Mouse (Mus musculus): Measurements from ENCODE around the gene Fam78b. TPM values are rescaled to one million over a fixed set of nuclear protein-coding genes. Genes with fewer than 3 reads are reported as not detected.

Fam78b gene
- polyA plus RNA-seq, 1 experiment from 2014 or later: 2.0 TPM

- H3K4me1 ChIP-seq (replicated peaks; ENCODE audit: control insufficient read depth, insufficient read depth, low read length): no peaks in the 10 kb centered on the region
- no peak overlapping the region for H3K9ac ChIP-seq (ENCODE audit: low read length)
- no peak overlapping the region for H3K4me2 ChIP-seq (ENCODE audit: low read length)
- H3K9me3 ChIP-seq (ENCODE audit: control insufficient read depth, low read length): peaks cover 4% of the 10 kb centered on the region; the same call in 1 of the 2 replicates
- H3K27ac ChIP-seq (ENCODE audit: low read depth): no peak overlapping the region
- 82% methylated on average over 8 of the region's 8 CpGs for WGBS
- DNase-seq (ENCODE audit: low spot score) (no peak), ATAC-seq (replicated peaks; ENCODE audit: low FRiP score, low TSS enrichment, low read depth) (no peak)
- no peak overlapping the region for H3K4me3 ChIP-seq (ENCODE audit: low read depth, low read length)
- no peaks in the 10 kb centered on the region for H3K36me3 ChIP-seq (ENCODE audit: control insufficient read depth, insufficient read depth, low read length)
- H3K27me3 ChIP-seq (replicated peaks; ENCODE audit: control insufficient read depth, insufficient read depth, low read length): no peaks in the 10 kb centered on the region
These were observed 107.8 kb downstream of the Fam78b start for GRCm38 (mm10) chr1:167108973-167109509.

- H3K27ac ChIP-seq (ENCODE audit: low read depth): no peak overlapping the region
- H3K27me3 ChIP-seq (replicated peaks; ENCODE audit: control insufficient read depth, insufficient read depth, low read length): no peaks in the 10 kb centered on the region
- no peak for DNase-seq (ENCODE audit: low spot score)
- no peaks in the 10 kb centered on the region for H3K36me3 ChIP-seq (ENCODE audit: control insufficient read depth, insufficient read depth, low read length)
- H3K4me2 ChIP-seq (ENCODE audit: low read length): no peak overlapping the region
- no peak overlapping the region for H3K9ac ChIP-seq (ENCODE audit: low read length)
- no peaks in the 10 kb centered on the region for H3K4me1 ChIP-seq (replicated peaks; ENCODE audit: control insufficient read depth, insufficient read depth, low read length)
- no peaks in the 10 kb centered on the region for H3K9me3 ChIP-seq (ENCODE audit: control insufficient read depth, low read length)
- no peak for ATAC-seq (replicated peaks; ENCODE audit: low FRiP score, low TSS enrichment, low read depth)
- no peak overlapping the region for H3K4me3 ChIP-seq (ENCODE audit: low read depth, low read length)
- WGBS: 66% methylated on average over 4 of the region's 4 CpGs
These were observed 113.3 kb downstream of the Fam78b start for GRCm38 (mm10) chr1:167114363-167115050.

- WGBS: 19% methylated on average over 4 of the region's 4 CpGs
- Histone ChIP-seq H3K36me3 (ENCODE audit: control insufficient read depth, insufficient read depth, low read length) (no peaks in the 10 kb centered on the region), H3K9me3 (ENCODE audit: control insufficient read depth, low read length) (no peaks in the 10 kb centered on the region), H3K4me1 (replicated peaks; ENCODE audit: control insufficient read depth, insufficient read depth, low read length) (no peaks in the 10 kb centered on the region), H3K4me2 (ENCODE audit: low read length) (no peak overlapping the region), H3K27me3 (replicated peaks; ENCODE audit: control insufficient read depth, insufficient read depth, low read length) (no peaks in the 10 kb centered on the region), H3K9ac (ENCODE audit: low read length) (no peak overlapping the region), H3K27ac (ENCODE audit: low read depth) (no peak overlapping the region), H3K4me3 (ENCODE audit: low read depth, low read length) (no peak overlapping the region)
- DNase-seq (ENCODE audit: low spot score) (no peak), ATAC-seq (replicated peaks; ENCODE audit: low FRiP score, low TSS enrichment, low read depth) (no peak)
These were observed 113.9 kb downstream of the Fam78b start for GRCm38 (mm10) chr1:167115121-167115520.

GRCm38 (mm10) chr1:167116733-167117132 is 115.5 kb downstream of the Fam78b start:
- Histone ChIP-seq H3K9me3 (ENCODE audit: control insufficient read depth, low read length) (no peaks in the 10 kb centered on the region), H3K4me2 (ENCODE audit: low read length) (no peak overlapping the region), H3K9ac (ENCODE audit: low read length) (no peak overlapping the region), H3K27me3 (replicated peaks; ENCODE audit: control insufficient read depth, insufficient read depth, low read length) (no peaks in the 10 kb centered on the region), H3K4me3 (ENCODE audit: low read depth, low read length) (no peak overlapping the region), H3K27ac (ENCODE audit: low read depth) (no peak overlapping the region), H3K36me3 (ENCODE audit: control insufficient read depth, insufficient read depth, low read length) (no peaks in the 10 kb centered on the region), H3K4me1 (replicated peaks; ENCODE audit: control insufficient read depth, insufficient read depth, low read length) (no peaks in the 10 kb centered on the region)
- no peak for DNase-seq (ENCODE audit: low spot score)
- no peak for ATAC-seq (replicated peaks; ENCODE audit: low FRiP score, low TSS enrichment, low read depth)
- 85% methylated on average over 3 of the region's 3 CpGs for WGBS

- Histone ChIP-seq H3K4me1 (replicated peaks; ENCODE audit: control insufficient read depth, insufficient read depth, low read length) (no peaks in the 10 kb centered on the region), H3K4me3 (ENCODE audit: low read depth, low read length) (no peak overlapping the region), H3K27me3 (replicated peaks; ENCODE audit: control insufficient read depth, insufficient read depth, low read length) (no peaks in the 10 kb centered on the region), H3K4me2 (ENCODE audit: low read length) (no peak overlapping the region), H3K9ac (ENCODE audit: low read length) (no peak overlapping the region), H3K27ac (ENCODE audit: low read depth) (no peak overlapping the region), H3K36me3 (ENCODE audit: control insufficient read depth, insufficient read depth, low read length) (no peaks in the 10 kb centered on the region), H3K9me3 (ENCODE audit: control insufficient read depth, low read length) (no peaks in the 10 kb centered on the region)
- no peak for ATAC-seq (replicated peaks; ENCODE audit: low FRiP score, low TSS enrichment, low read depth)
- 73% methylated on average over 7 of the region's 7 CpGs for WGBS
- no peak for DNase-seq (ENCODE audit: low spot score)
These were observed 117.8 kb downstream of the Fam78b start for GRCm38 (mm10) chr1:167118971-167119370.

- Histone ChIP-seq H3K27me3 (replicated peaks; ENCODE audit: control insufficient read depth, insufficient read depth, low read length) (no peaks in the 10 kb centered on the region), H3K4me3 (ENCODE audit: low read depth, low read length) (no peak overlapping the region), H3K36me3 (ENCODE audit: control insufficient read depth, insufficient read depth, low read length) (no peaks in the 10 kb centered on the region), H3K9me3 (ENCODE audit: control insufficient read depth, low read length) (no peaks in the 10 kb centered on the region), H3K27ac (ENCODE audit: low read depth) (no peak overlapping the region), H3K4me1 (replicated peaks; ENCODE audit: control insufficient read depth, insufficient read depth, low read length) (no peaks in the 10 kb centered on the region), H3K4me2 (ENCODE audit: low read length) (no peak overlapping the region), H3K9ac (ENCODE audit: low read length) (no peak overlapping the region)
- no peak for ATAC-seq (replicated peaks; ENCODE audit: low FRiP score, low TSS enrichment, low read depth)
- DNase-seq (ENCODE audit: low spot score): no peak
- WGBS: 70% methylated on average over 8 of the region's 8 CpGs
These were observed 118.2 kb downstream of the Fam78b start for GRCm38 (mm10) chr1:167119439-167119838.

- no peak for DNase-seq (ENCODE audit: low spot score)
- Histone ChIP-seq H3K9me3 (ENCODE audit: control insufficient read depth, low read length) (no peaks in the 10 kb centered on the region), H3K4me1 (replicated peaks; ENCODE audit: control insufficient read depth, insufficient read depth, low read length) (no peaks in the 10 kb centered on the region), H3K27me3 (replicated peaks; ENCODE audit: control insufficient read depth, insufficient read depth, low read length) (no peaks in the 10 kb centered on the region), H3K9ac (ENCODE audit: low read length) (no peak overlapping the region), H3K27ac (ENCODE audit: low read depth) (no peak overlapping the region), H3K4me2 (ENCODE audit: low read length) (no peak overlapping the region), H3K4me3 (ENCODE audit: low read depth, low read length) (no peak overlapping the region), H3K36me3 (ENCODE audit: control insufficient read depth, insufficient read depth, low read length) (no peaks in the 10 kb centered on the region)
- WGBS: 88% methylated on average over 2 of the region's 2 CpGs
- ATAC-seq (replicated peaks; ENCODE audit: low FRiP score, low TSS enrichment, low read depth): no peak
These were observed 121.2 kb downstream of the Fam78b start for GRCm38 (mm10) chr1:167122436-167122835.

GRCm38 (mm10) chr1:167123551-167123950 is 122.3 kb downstream of the Fam78b start:
- no peak overlapping the region for H3K9ac ChIP-seq (ENCODE audit: low read length)
- no peak overlapping the region for H3K4me2 ChIP-seq (ENCODE audit: low read length)
- no peak overlapping the region for H3K27ac ChIP-seq (ENCODE audit: low read depth)
- H3K27me3 ChIP-seq (replicated peaks; ENCODE audit: control insufficient read depth, insufficient read depth, low read length): no peaks in the 10 kb centered on the region
- no peaks in the 10 kb centered on the region for H3K4me1 ChIP-seq (replicated peaks; ENCODE audit: control insufficient read depth, insufficient read depth, low read length)
- H3K9me3 ChIP-seq (ENCODE audit: control insufficient read depth, low read length): no peaks in the 10 kb centered on the region
- DNase-seq (ENCODE audit: low spot score) (no peak), ATAC-seq (replicated peaks; ENCODE audit: low FRiP score, low TSS enrichment, low read depth) (no peak)
- no peak overlapping the region for H3K4me3 ChIP-seq (ENCODE audit: low read depth, low read length)
- no peaks in the 10 kb centered on the region for H3K36me3 ChIP-seq (ENCODE audit: control insufficient read depth, insufficient read depth, low read length)

GRCm38 (mm10) chr1:167125870-167126269 is 124.7 kb downstream of the Fam78b start:
- Histone ChIP-seq H3K27me3 (replicated peaks; ENCODE audit: control insufficient read depth, insufficient read depth, low read length) (no peaks in the 10 kb centered on the region), H3K36me3 (ENCODE audit: control insufficient read depth, insufficient read depth, low read length) (no peaks in the 10 kb centered on the region), H3K4me1 (replicated peaks; ENCODE audit: control insufficient read depth, insufficient read depth, low read length) (no peaks in the 10 kb centered on the region), H3K9ac (ENCODE audit: low read length) (no peak overlapping the region), H3K4me2 (ENCODE audit: low read length) (no peak overlapping the region), H3K4me3 (ENCODE audit: low read depth, low read length) (no peak overlapping the region), H3K27ac (ENCODE audit: low read depth) (no peak overlapping the region), H3K9me3 (ENCODE audit: control insufficient read depth, low read length) (no peaks in the 10 kb centered on the region)
- no peak for ATAC-seq (replicated peaks; ENCODE audit: low FRiP score, low TSS enrichment, low read depth)
- WGBS: 75% methylated on average over 3 of the region's 3 CpGs
- DNase-seq (ENCODE audit: low spot score): no peak

Measured in intestine, embryonic 14.5 days (tissue).